Mouse (Mus musculus) kidney, adult 2 months (tissue): ENCODE data around the gene Hmga1. TPM values are rescaled to one million over a fixed set of nuclear protein-coding genes. Genes with fewer than 3 reads are reported as not detected.

Experiments
- DNase-seq: peaks from one replicate; pipeline ENCODE4 v3.0.0; 2021
- H3K27ac ChIP-seq: fragments of 200-500 bp; 2 replicates; pipeline ENCODE4 v1.5.1; 2012; ENCODE audit warnings: low read depth, low read length, control low read depth, inconsistent platforms; ENCODE audit not compliant: insufficient read depth
- H3K27me3 ChIP-seq: fragments of 200-500 bp; replicated peaks from 2 replicates; pipeline ENCODE4 v1.6.1; 2012; ENCODE audit warnings: mild to moderate bottlenecking, moderate library complexity, low read length, inconsistent platforms; ENCODE audit not compliant: control insufficient read depth, insufficient read depth
- H3K36me3 ChIP-seq: fragments of 200-500 bp; 2 replicates; pipeline ENCODE4 v1.6.1; 2012; ENCODE audit warnings: mild to moderate bottlenecking, moderate library complexity, low read length, inconsistent platforms; ENCODE audit not compliant: control insufficient read depth, insufficient read depth
- H3K4me1 ChIP-seq: fragments of 200-500 bp; 2 replicates; pipeline ENCODE4 v1.6.1; 2011; ENCODE audit warnings: low read length; ENCODE audit not compliant: control insufficient read depth, insufficient read depth
- H3K4me3 ChIP-seq: fragments of 200-500 bp; 2 replicates; pipeline ENCODE4 v1.5.1; 2011; ENCODE audit warnings: mild to moderate bottlenecking, low read depth, low read length, control low read depth; ENCODE audit not compliant: insufficient read depth
- CTCF ChIP-seq: fragments of 200-500 bp; conservative IDR thresholded peaks from 2 replicates; pipeline ENCODE4 v1.5.1; 2011; ENCODE audit warnings: low read depth, mild to moderate bottlenecking, control low read depth, low read length, moderate library complexity, mixed read lengths; ENCODE audit not compliant: insufficient read depth, insufficient read length
- POLR2A ChIP-seq: fragments of 200-500 bp; IDR thresholded peaks from one replicate; pipeline ENCODE4 v1.6.1; 2011; ENCODE audit warnings: low read depth, low read length, control low read depth
- WGBS: fragments of 180-500 bp; shearing (Covaris S2); methylation state at CpG from one replicate; pipeline ENCODE4 v1.1.7; 2018; 5-methylcytosine and 5-hydroxymethylcytosine counted together
- polyA plus RNA-seq: library from polyadenylated mRNA; depleted of rRNA; stranded (reverse); fragments of >200 nt; gene quantifications from 2 replicates; pipeline ENCODE4 v1.2.3, GENCODE M21; 2012

Hmga1 gene
- polyA plus RNA-seq, 1 experiment: 38.9 TPM

GRCm38 (mm10) chr17:27518296-27518695, 38.0 kb upstream of the Hmga1 start:
- H3K36me3 ChIP-seq: no peaks in the 10 kb centered on the region
- no peaks in the 10 kb centered on the region for H3K4me1 ChIP-seq
- DNase-seq: no peak
- 0 out of 2 replicates have a peak, but pooled peaks cover 2% of the 10 kb centered on the region for H3K27me3 ChIP-seq
- TF ChIP-seq CTCF: no peak
- no peak for TF ChIP-seq POLR2A
- H3K27ac ChIP-seq: no peak overlapping the region
- 51% methylated on average over 9 of the region's 9 CpGs for WGBS
- no peak overlapping the region for H3K4me3 ChIP-seq

GRCm38 (mm10) chr17:27518700-27519595, 37.3 kb upstream of the Hmga1 start:
- Histone ChIP-seq H3K36me3 (no peaks in the 10 kb centered on the region), H3K4me1 (no peaks in the 10 kb centered on the region), H3K27ac (no peak overlapping the region), H3K4me3 (no peak overlapping the region), H3K27me3 (no peaks in the 10 kb centered on the region)
- no peak for DNase-seq
- TF ChIP-seq CTCF (no peak), POLR2A (no peak)
- 56% methylated on average over 15 of the region's 15 CpGs for WGBS

- H3K27ac ChIP-seq: no peak overlapping the region
- no peak for TF ChIP-seq POLR2A
- peak; percentile 82 for TF ChIP-seq CTCF
- WGBS: under 1% methylated on average over 27 of the region's 27 CpGs
- no peaks in the 10 kb centered on the region for H3K36me3 ChIP-seq
- H3K4me1 ChIP-seq: no peaks in the 10 kb centered on the region
- H3K27me3 ChIP-seq: no peaks in the 10 kb centered on the region
- no peak overlapping the region for H3K4me3 ChIP-seq
- DNase-seq: peak; percentile 32
Measured at GRCm38 (mm10) chr17:27520557-27520956, 35.7 kb upstream of the Hmga1 start.

GRCm38 (mm10) chr17:27521303-27521702, 35.0 kb upstream of the Hmga1 start, which contains the start of gene Grm4:
Gene Grm4 (minus strand): TSS chr17:27521403.
- Histone ChIP-seq H3K36me3 (no peaks in the 10 kb centered on the region), H3K27me3 (no peaks in the 10 kb centered on the region), H3K27ac (no peak within 1 kb of the TSS), H3K4me1 (no peaks in the 10 kb centered on the region), H3K4me3 (no peak within 1 kb of the TSS)
- TF ChIP-seq POLR2A (no peak), CTCF (no peak)
- WGBS: 78% methylated on average over 5 of the region's 5 CpGs
- no peak for DNase-seq

- no peak overlapping the region for H3K27ac ChIP-seq
- H3K36me3 ChIP-seq: no peaks in the 10 kb centered on the region
- no peaks in the 10 kb centered on the region for H3K4me1 ChIP-seq
- TF ChIP-seq POLR2A: no peak
- no peak for TF ChIP-seq CTCF
- DNase-seq: no peak
- H3K4me3 ChIP-seq: no peak overlapping the region
- no peaks in the 10 kb centered on the region for H3K27me3 ChIP-seq
- 71% methylated on average over 7 of the region's 7 CpGs for WGBS
Measured at GRCm38 (mm10) chr17:27523121-27523520, 33.2 kb upstream of the Hmga1 start.

GRCm38 (mm10) chr17:27527188-27527587, 29.1 kb upstream of the Hmga1 start:
- 70% methylated on average over 6 of the region's 6 CpGs for WGBS
- TF ChIP-seq POLR2A (no peak), CTCF (no peak)
- no peaks in the 10 kb centered on the region for H3K27me3 ChIP-seq
- no peaks in the 10 kb centered on the region for H3K36me3 ChIP-seq
- no peak overlapping the region for H3K27ac ChIP-seq
- no peak overlapping the region for H3K4me3 ChIP-seq
- no peaks in the 10 kb centered on the region for H3K4me1 ChIP-seq
- no peak for DNase-seq

GRCm38 (mm10) chr17:27528030-27528429, 28.3 kb upstream of the Hmga1 start:
- H3K4me3 ChIP-seq: no peak overlapping the region
- DNase-seq: no peak
- H3K27ac ChIP-seq: no peak overlapping the region
- no peaks in the 10 kb centered on the region for H3K36me3 ChIP-seq
- TF ChIP-seq POLR2A (no peak), CTCF (no peak)
- H3K4me1 ChIP-seq: no peaks in the 10 kb centered on the region
- whole genome bisulfite sequencing: 34% methylated on average over 8 of the region's 8 CpGs
- no peaks in the 10 kb centered on the region for H3K27me3 ChIP-seq
